Mouse (Mus musculus) hematopoietic stem cell, adult 5-6 weeks (primary cell): ENCODE measurements around the gene Vmn2r31. TPM values are rescaled to one million over a fixed set of nuclear protein-coding genes. Genes with fewer than 3 reads are reported as not detected.
"Not testable (repeated sequence)": the region's sequence is repeated elsewhere in the genome, so short reads cannot be mapped to it uniquely, and the experiment has no call there.

Experiments
- ATAC-seq, 2 experiments: fragments of 125-278 bp in 1 of 2; replicated peaks in 1 of 2; 2 replicates each; pipeline ENCODE4 v1.8.0; 2016 to 2017; ENCODE audit warnings: inconsistent platforms in 2 of 2, mild to moderate bottlenecking in 2 of 2, moderate number of reproducible peaks in 2 of 2, low read depth in 1 of 2, moderate TSS enrichment in 1 of 2; ENCODE audit not compliant: low FRiP score in 2 of 2, poor library complexity in 2 of 2, severe bottlenecking in 2 of 2, insufficient read depth in 1 of 2, low TSS enrichment in 1 of 2
- total RNA-seq: library from RNA; stranded (forward); fragments of 172-1452, 232-1000 nt; gene quantifications from 2 replicates; pipeline ENCODE4 v1.2.3, GENCODE M21; 2017

The Vmn2r31 gene
- total RNA-seq: not detected in 2 replicates

DNA sequence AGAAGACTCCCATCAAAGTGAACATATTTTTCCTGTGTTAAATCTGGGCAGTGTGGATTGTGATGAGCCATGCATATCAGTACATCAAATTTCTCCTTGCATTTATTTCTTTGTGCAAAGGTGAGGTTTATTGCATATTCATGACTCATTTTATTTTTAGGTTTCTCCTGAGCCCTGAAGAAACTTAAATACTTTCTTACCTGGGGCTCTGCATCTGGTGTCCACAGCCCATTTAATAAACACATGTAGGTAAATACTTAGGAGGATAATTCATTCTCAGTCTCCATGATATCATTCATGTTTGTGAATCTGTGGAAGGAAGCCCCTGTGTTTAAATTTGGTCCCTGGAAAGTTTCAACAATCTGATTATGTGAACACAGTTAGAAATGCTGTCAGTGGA is at the start of gene Vmn2r31:
TSS of gene Vmn2r31 (minus strand) at position 101 of the 400 bp plus-strand sequence.
- ATAC-seq: not testable (repeated sequence)

DNA sequence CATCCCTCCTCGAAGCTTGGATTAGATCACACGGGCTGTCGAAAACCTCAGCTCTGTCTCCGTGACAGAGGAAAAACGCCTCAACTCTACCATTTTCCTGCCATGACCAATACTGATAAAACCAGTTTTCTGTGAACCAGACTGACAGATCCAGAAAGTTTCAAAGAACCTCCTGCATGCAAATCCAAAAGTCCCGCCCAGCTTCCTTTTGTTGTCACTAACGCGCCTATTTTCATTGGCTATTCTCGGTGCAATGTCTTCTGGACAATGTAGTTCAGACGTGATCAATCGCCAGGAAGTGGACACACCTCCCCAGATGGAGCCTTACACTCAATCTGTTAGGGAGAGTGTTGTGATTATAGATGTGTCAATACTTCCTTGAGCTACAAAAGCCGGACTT is 25.1 kb downstream of the Vmn2r31 start, which contains the start of gene Gm45783:
TSS of gene Gm45783 (minus strand) at position 143 of the 400 bp plus-strand sequence.
- ATAC-seq: not testable (repeated sequence)

GRCm38 (mm10) chr7:7337509-7337908 is 62.0 kb downstream of the Vmn2r31 start, which contains the start of gene Vmn2r30:
Gene Vmn2r30 (minus strand): TSS chr7:7337609.
- not testable (repeated sequence) for ATAC-seq

Other genes with a start within 250 kb of the Vmn2r31 start
- gene Zfp418, start 228.4 kb downstream of the Vmn2r31 start, total RNA-seq: 2.5 and 5.8 TPM in 2 replicates
- 3.6 and 4.1 TPM in 2 replicates for gene Zfp772, start 189.7 kb downstream of the Vmn2r31 start, total RNA-seq
- gene Vmn2r29, start 152.4 kb downstream of the Vmn2r31 start, total RNA-seq: 2.8 TPM in 1 of 2 replicates, not detected in the other
- gene Gm45844, start 121.4 kb downstream of the Vmn2r31 start, total RNA-seq: 1.3 and 2.3 TPM in 2 replicates
- gene Clcn4, start 98.9 kb downstream of the Vmn2r31 start, total RNA-seq: 33.7 and 44.8 TPM in 2 replicates
- 0.13 TPM in 1 of 2 replicates, not detected in the other for gene Vmn2r30, start 62.1 kb downstream of the Vmn2r31 start, total RNA-seq
- gene Gm45783, start 25.1 kb downstream of the Vmn2r31 start, total RNA-seq: not detected in 2 replicates
- gene Vmn2r32, start 80.3 kb upstream of the Vmn2r31 start, total RNA-seq: not detected in 2 replicates
- not detected in 2 replicates for gene Vmn2r33, start 167.1 kb upstream of the Vmn2r31 start, total RNA-seq